In the genomic region with DNA sequence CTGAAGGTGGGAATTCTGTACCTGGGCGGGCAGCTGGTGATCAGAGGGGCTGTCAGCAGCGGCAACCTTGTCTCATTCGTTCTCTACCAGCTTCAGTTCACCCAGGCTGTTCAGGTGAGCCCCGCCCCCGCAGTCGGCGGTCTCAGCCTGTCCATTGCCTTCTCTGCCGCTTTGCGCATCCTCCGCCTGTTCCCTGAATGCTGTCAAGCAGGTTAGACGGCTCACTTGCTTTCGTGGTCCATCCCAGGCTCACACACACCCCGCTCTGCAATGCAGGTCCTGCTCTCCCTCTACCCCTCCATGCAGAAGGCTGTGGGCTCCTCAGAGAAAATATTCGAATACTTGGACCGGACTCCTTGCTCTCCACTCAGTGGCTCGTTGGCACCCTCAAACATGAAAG, we compare ENCODE assay signal across 25 mouse cellular contexts. TPM values are rescaled to one million over a fixed set of nuclear protein-coding genes. Genes with fewer than 3 reads are reported as not detected.
DNase-seq lines count a peak whose midpoint lies in the region; ATAC-seq and TF ChIP-seq lines count a peak whose summit lies in the region.
"Had no signal": no experiment of that assay in that cellular context is flagged by ENCODE, and none has a peak within 500 bp of the region (broad histone marks: within the 10 kb centered on the region; RNA-seq: fewer than 3 reads in every experiment).

No protein-coding gene starts in this region.

- DNase-seq in heart, embryonic 10.5 days (ENCODE audit: low spot score) = peak; percentile 56
- DNase-seq in heart, postnatal 25 days (ENCODE audit: low spot score) = no peak
- DNase-seq in lung, postnatal 4 days = peak; percentile 26 to 51
- no peak for DNase-seq in lung, adult 2 months
- DNase-seq in R1 (ENCODE audit: low read depth, low spot score) = peak; percentile 67
- peak; percentile 53 for DNase-seq in embryonic facial prominence, embryonic 14.5 days (ENCODE audit: low spot score)
- DNase-seq: adrenal gland, postnatal 14 days; cerebellum, adult 9-10 months; gastrocnemius, postnatal 10 days; heart, postnatal 14 days; kidney, adult 8-10 months; kidney, postnatal 14 days; layer of hippocampus, postnatal 36 days; liver, embryonic 13.5 days; thymus, adult 18-20 months had no signal

- peaks cover 15% of the 10 kb centered on the region for H3K4me1 ChIP-seq in heart, embryonic 10.5 days
- peaks cover 5% of the 10 kb centered on the region; the same call in 1 of the 2 replicates for H3K4me1 ChIP-seq in lung, adult 2 months (ENCODE audit: control insufficient read depth, insufficient read depth, low read length)
- peaks cover 2% of the 10 kb centered on the region for H3K4me1 ChIP-seq in embryonic facial prominence, embryonic 14.5 days (ENCODE audit: control insufficient read depth, insufficient read depth, low read length)
- peaks cover 17% of the 10 kb centered on the region for H3K4me1 ChIP-seq in midbrain, embryonic 13.5 days (replicated peaks)

- no peaks in the 10 kb centered on the region for H3K9me3 ChIP-seq in heart, embryonic 10.5 days
- H3K9me3 ChIP-seq in embryonic facial prominence, embryonic 14.5 days (ENCODE audit: control insufficient read depth, low read length) = no peaks in the 10 kb centered on the region
- H3K9me3 ChIP-seq in midbrain, embryonic 13.5 days = no peaks in the 10 kb centered on the region
- H3K9me3 ChIP-seq: G1E; heart, embryonic 13.5 days; hindbrain, embryonic 12.5 days; liver, embryonic 13.5 days; lung, embryonic 15.5 days; midbrain, embryonic 12.5 days had no signal

- H3K9ac ChIP-seq in embryonic facial prominence, embryonic 14.5 days (ENCODE audit: low read depth, low read length) = no peak overlapping the region
- H3K9ac ChIP-seq in midbrain, embryonic 13.5 days (replicated peaks) = no peak overlapping the region
- H3K9ac ChIP-seq: heart, embryonic 13.5 days; hindbrain, embryonic 12.5 days; liver, embryonic 13.5 days; lung, embryonic 15.5 days; midbrain, embryonic 12.5 days had no signal

- H3K4me3 ChIP-seq in heart, embryonic 10.5 days = no peak overlapping the region
- H3K4me3 ChIP-seq in lung, adult 2 months (replicated peaks; ENCODE audit: extremely low read depth, low read depth, low read length) = no peak overlapping the region
- no peak overlapping the region for H3K4me3 ChIP-seq in embryonic facial prominence, embryonic 14.5 days (ENCODE audit: low read depth, low read length)
- H3K4me3 ChIP-seq in midbrain, embryonic 13.5 days (replicated peaks) = no peak overlapping the region
- H3K4me3 ChIP-seq: heart, embryonic 13.5 days; hindbrain, embryonic 12.5 days; layer of hippocampus, adult 2 months; liver, embryonic 13.5 days; lung, embryonic 15.5 days; midbrain, embryonic 12.5 days had no signal

- intact Hi-C loops in heart, postnatal 25 days (cut with DNase I) = no loop called here

- no peak for TF ChIP-seq POLR2A in lung, adult 2 months (IDR thresholded peaks at IDR 0.05; ENCODE audit: borderline replicate concordance, extremely low read depth, low read depth, low read length)

- H3K36me3 ChIP-seq in heart, embryonic 10.5 days = no peaks in the 10 kb centered on the region
- no peaks in the 10 kb centered on the region for H3K36me3 ChIP-seq in embryonic facial prominence, embryonic 14.5 days (ENCODE audit: control insufficient read depth, insufficient read depth, low read length)
- H3K36me3 ChIP-seq in midbrain, embryonic 13.5 days = no peaks in the 10 kb centered on the region
- H3K36me3 ChIP-seq: heart, embryonic 13.5 days; hindbrain, embryonic 12.5 days; liver, embryonic 13.5 days; lung, embryonic 15.5 days; midbrain, embryonic 12.5 days had no signal

- no peak overlapping the region for H3K4me2 ChIP-seq in embryonic facial prominence, embryonic 14.5 days (ENCODE audit: low read depth, low read length)
- H3K4me2 ChIP-seq in midbrain, embryonic 13.5 days (replicated peaks) = no peak overlapping the region
- H3K4me2 ChIP-seq: heart, embryonic 13.5 days; hindbrain, embryonic 12.5 days; liver, embryonic 13.5 days; lung, embryonic 15.5 days; midbrain, embryonic 12.5 days had no signal

- H3K27me3 ChIP-seq in heart, embryonic 10.5 days (ENCODE audit: insufficient read depth, poor library complexity, severe bottlenecking) = peaks cover 98% of the 10 kb centered on the region
- peaks cover 58% of the 10 kb centered on the region for H3K27me3 ChIP-seq in embryonic facial prominence, embryonic 14.5 days (replicated peaks; ENCODE audit: control insufficient read depth, insufficient read depth, low read length)
- H3K27me3 ChIP-seq in midbrain, embryonic 13.5 days = peaks cover 97% of the 10 kb centered on the region

- no peak overlapping the region for H3K27ac ChIP-seq in heart, embryonic 10.5 days
- H3K27ac ChIP-seq in embryonic facial prominence, embryonic 14.5 days (replicated peaks; ENCODE audit: low read depth, low read length) = no peak overlapping the region
- H3K27ac ChIP-seq in midbrain, embryonic 13.5 days = no peak overlapping the region
- H3K27ac ChIP-seq: heart, embryonic 13.5 days; hindbrain, embryonic 12.5 days; layer of hippocampus, adult 2 months; liver, embryonic 13.5 days; lung, embryonic 15.5 days; midbrain, embryonic 12.5 days had no signal

- peak; percentile 50; the same call in 1 of the 2 replicates for ATAC-seq in embryonic facial prominence, embryonic 14.5 days (ENCODE audit: low read depth)
- no peak for ATAC-seq in cerebellum, adult (ENCODE audit: insufficient number of reproducible peaks, low FRiP score, low TSS enrichment)
- ATAC-seq in midbrain, embryonic 13.5 days = no peak
- ATAC-seq: CD4-positive, CD25-positive, alpha-beta regulatory T cell, adult 4 months; forebrain, embryonic 16.5 days had no signal

- 21% methylated on average over 16 of the region's 16 CpGs for WGBS in heart, embryonic 10.5 days
- 48% methylated on average over 16 of the region's 16 CpGs for WGBS in lung, adult 2 months
- WGBS in embryonic facial prominence, embryonic 14.5 days = 19% methylated on average over 16 of the region's 16 CpGs
- WGBS in midbrain, embryonic 13.5 days = 24% methylated on average over 16 of the region's 16 CpGs

- TF ChIP-seq CTCF in lung, adult 2 months (IDR thresholded peaks at IDR 0.05; ENCODE audit: insufficient read depth, low read length) = no peak

RNA-seq across cellular contexts. Expression of a gene that starts 4.7 kb away (rescaled TPM):
- polyA plus RNA-seq in heart, embryonic 10.5 days (2016; fragmentation: Nextera tagmentation; extraction: Ambion mirVana) = 0.86 and 0.87 TPM in 2 replicates
- total RNA-seq in heart, postnatal 25 days (2021) = 10 to 100 TPM in 1 of 2 experiments, 1 to 10 TPM in 1; 9.7 to 11.8 TPM
- polyA plus RNA-seq in lung, adult 2 months (2012; rRNA removed) = 112 and 130 TPM in 2 replicates
- polyA plus RNA-seq in embryonic facial prominence, embryonic 14.5 days (2014; fragmentation: Nextera tagmentation; extraction: Ambion mirVana) = 10.0 and 12.1 TPM in 2 replicates
- polyA plus RNA-seq in midbrain, embryonic 13.5 days (2015; fragmentation: Nextera tagmentation; extraction: Ambion mirVana) = 1.5 and 2.4 TPM in 2 replicates

RNA-seq across cellular contexts. Expression of a gene that starts 5.3 kb away (rescaled TPM):
- polyA plus RNA-seq in heart, embryonic 10.5 days (2016; fragmentation: Nextera tagmentation; extraction: Ambion mirVana) = 0.41 and 0.60 TPM in 2 replicates
- total RNA-seq in heart, postnatal 25 days (2021) = 1 to 10 TPM; 5.4 to 8.5 TPM
- polyA plus RNA-seq in lung, adult 2 months (2012; rRNA removed) = 83.8 and 99.1 TPM in 2 replicates
- 2.8 and 3.8 TPM in 2 replicates for polyA plus RNA-seq in embryonic facial prominence, embryonic 14.5 days (2014; fragmentation: Nextera tagmentation; extraction: Ambion mirVana)
- polyA plus RNA-seq in midbrain, embryonic 13.5 days (2015; fragmentation: Nextera tagmentation; extraction: Ambion mirVana) = 0.73 and 1.5 TPM in 2 replicates

RNA-seq across cellular contexts. Expression of a gene that starts 5.5 kb away (rescaled TPM):
- polyA plus RNA-seq in heart, embryonic 10.5 days (2016; fragmentation: Nextera tagmentation; extraction: Ambion mirVana) = 0.84 and 1.2 TPM in 2 replicates
- 1 to 10 TPM; 3.9 to 5.5 TPM for total RNA-seq in heart, postnatal 25 days (2021)
- polyA plus RNA-seq in lung, adult 2 months (2012; rRNA removed) = 45.1 and 46.3 TPM in 2 replicates
- 5.1 and 7.4 TPM in 2 replicates for polyA plus RNA-seq in embryonic facial prominence, embryonic 14.5 days (2014; fragmentation: Nextera tagmentation; extraction: Ambion mirVana)
- 0.46 and 0.57 TPM in 2 replicates for polyA plus RNA-seq in midbrain, embryonic 13.5 days (2015; fragmentation: Nextera tagmentation; extraction: Ambion mirVana)

RNA-seq across cellular contexts. Expression of a gene that starts 10.5 kb away (rescaled TPM):
- polyA plus RNA-seq in heart, embryonic 10.5 days (2016; fragmentation: Nextera tagmentation; extraction: Ambion mirVana) = 0.48 and 0.51 TPM in 2 replicates
- total RNA-seq in heart, postnatal 25 days (2021) = 10 to 100 TPM; 21.2 to 22.0 TPM
- polyA plus RNA-seq in lung, adult 2 months (2012; rRNA removed) = 68.8 and 70.9 TPM in 2 replicates
- polyA plus RNA-seq in embryonic facial prominence, embryonic 14.5 days (2014; fragmentation: Nextera tagmentation; extraction: Ambion mirVana) = 3.3 and 4.1 TPM in 2 replicates
- 0.50 and 0.55 TPM in 2 replicates for polyA plus RNA-seq in midbrain, embryonic 13.5 days (2015; fragmentation: Nextera tagmentation; extraction: Ambion mirVana)

RNA-seq across cellular contexts. Expression of a gene that starts 40.0 kb away (rescaled TPM):
- polyA plus RNA-seq in heart, embryonic 10.5 days (2016; fragmentation: Nextera tagmentation; extraction: Ambion mirVana) = 0.23 and 0.29 TPM in 2 replicates
- total RNA-seq in heart, postnatal 25 days (2021) = 1 to 10 TPM; 1.1 to 1.3 TPM
- 146 and 187 TPM in 2 replicates for polyA plus RNA-seq in lung, adult 2 months (2012; rRNA removed)
- 2.8 and 4.3 TPM in 2 replicates for polyA plus RNA-seq in embryonic facial prominence, embryonic 14.5 days (2014; fragmentation: Nextera tagmentation; extraction: Ambion mirVana)
- 0.43 TPM in 1 of 2 replicates, not detected in the other for polyA plus RNA-seq in midbrain, embryonic 13.5 days (2015; fragmentation: Nextera tagmentation; extraction: Ambion mirVana)

Comparison
In these comparisons a context has a peak if more than half of its experiments do, and no peak if none do; other contexts are left out.
1. DNase-seq: peak in heart, embryonic 10.5 days (single experiment), lung, postnatal 4 days (2 of 2), R1 (single experiment) and embryonic facial prominence, embryonic 14.5 days (single experiment); none in heart, postnatal 25 days (single experiment) and lung, adult 2 months (single experiment).
2. RNA of a gene that starts 5.3 kb away (polyA plus RNA-seq): 83.8 to 99.1 TPM in lung, adult 2 months; 2.8 to 3.8 TPM in embryonic facial prominence, embryonic 14.5 days, 0.73 to 1.5 TPM in midbrain, embryonic 13.5 days and 0.41 to 0.60 TPM in heart, embryonic 10.5 days; every median in the first group is over 10 times any median in the second.